Mouse (Mus musculus) midbrain, embryonic 10.5 days (tissue): ENCODE measurements around the gene Dek. TPM values are rescaled to one million over a fixed set of nuclear protein-coding genes. Genes with fewer than 3 reads are reported as not detected.
A peak's percentile ranks its signal among the peaks of the same experiment; 100 is the strongest.

Source experiments
- DNase-seq: peaks from one replicate; pipeline ENCODE4 v3.0.0-alpha.2; 2017; ENCODE audit warnings: low spot score
- H3K27ac ChIP-seq: fragments of 300-500 bp; sonication (generic); replicated peaks from 2 replicates; pipeline ENCODE4 v1.5.1; 2016; ENCODE audit warnings: mild to moderate bottlenecking
- H3K27me3 ChIP-seq: fragments of 300-500 bp; sonication (generic); 2 replicates; pipeline ENCODE4 v1.6.1; 2016; ENCODE audit warnings: low read depth, mild to moderate bottlenecking; ENCODE audit not compliant: poor library complexity, severe bottlenecking
- H3K36me3 ChIP-seq: fragments of 300-500 bp; sonication (generic); 2 replicates; pipeline ENCODE4 v1.6.1; 2016; ENCODE audit warnings: mild to moderate bottlenecking, moderate library complexity
- H3K4me1 ChIP-seq: fragments of 300-500 bp; sonication (generic); 2 replicates; pipeline ENCODE4 v1.6.1; 2016
- H3K4me3 ChIP-seq: fragments of 300-500 bp; sonication (generic); 2 replicates; pipeline ENCODE4 v1.5.1; 2016; ENCODE audit warnings: mild to moderate bottlenecking, moderate library complexity
- H3K9me3 ChIP-seq: fragments of 300-500 bp; sonication (generic); replicated peaks from 2 replicates; pipeline ENCODE4 v1.6.1; 2016; ENCODE audit warnings: mild to moderate bottlenecking
- WGBS: fragments of 180-500 bp; shearing (Covaris S2); methylation state at CpG from one replicate; pipeline ENCODE4 v1.1.7; 2016; 5-methylcytosine and 5-hydroxymethylcytosine counted together
- polyA plus RNA-seq: library from polyadenylated mRNA; unstranded; fragments of >200 nt; fragmentation: Nextera tagmentation; extraction: Ambion mirVana; gene quantifications from 2 replicates; pipeline ENCODE4 v1.2.1, GENCODE M21; 2016

The Dek gene
- polyA plus RNA-seq, 1 experiment from 2014 or later = 382 TPM

GRCm38 (mm10) chr13:47104856-47105541, 1.0 kb downstream of the Dek start:
- under 1% methylated on average over 25 of the region's 25 CpGs for whole genome bisulfite sequencing
- Histone ChIP-seq H3K27me3 (0 out of 2 replicates have a peak, but pooled peaks cover 3% of the 10 kb centered on the region), H3K4me1 (peaks cover 32% of the 10 kb centered on the region), H3K27ac (peak overlapping the region; percentile 100), H3K9me3 (no peaks in the 10 kb centered on the region), H3K4me3 (peak overlapping the region; percentile 99), H3K36me3 (peaks cover 41% of the 10 kb centered on the region)
- peak; percentile 48 for DNase-seq

- H3K36me3 ChIP-seq = peaks cover 49% of the 10 kb centered on the region
- peak overlapping the region; percentile 99 for H3K4me3 ChIP-seq
- H3K27me3 ChIP-seq = 0 out of 2 replicates have a peak, but pooled peaks cover 3% of the 10 kb centered on the region
- no peaks in the 10 kb centered on the region for H3K9me3 ChIP-seq
- H3K27ac ChIP-seq = peak overlapping the region; percentile 100
- WGBS = 23% methylated on average over 2 of the region's 2 CpGs
- no peak for DNase-seq
- H3K4me1 ChIP-seq = peaks cover 32% of the 10 kb centered on the region
Measured at GRCm38 (mm10) chr13:47104146-47104545, 1.9 kb downstream of the Dek start.

- Histone ChIP-seq H3K27ac (no peak overlapping the region), H3K36me3 (peaks cover 85% of the 10 kb centered on the region), H3K4me3 (no peak overlapping the region), H3K27me3 (no peaks in the 10 kb centered on the region), H3K4me1 (peaks cover 19% of the 10 kb centered on the region), H3K9me3 (no peaks in the 10 kb centered on the region)
- DNase-seq = no peak
- 96% methylated on average over 2 of the region's 2 CpGs for WGBS
Measured at GRCm38 (mm10) chr13:47100587-47100986, 5.4 kb downstream of the Dek start.

GRCm38 (mm10) chr13:47099265-47099664, 6.7 kb downstream of the Dek start:
- Histone ChIP-seq H3K4me1 (peaks cover 16% of the 10 kb centered on the region), H3K36me3 (peaks cover 98% of the 10 kb centered on the region), H3K4me3 (no peak overlapping the region), H3K27ac (no peak overlapping the region), H3K27me3 (no peaks in the 10 kb centered on the region), H3K9me3 (no peaks in the 10 kb centered on the region)
- DNase-seq = no peak
- WGBS = 93% methylated on average over 7 of the region's 7 CpGs

GRCm38 (mm10) chr13:47096591-47096990, 9.4 kb downstream of the Dek start:
- Histone ChIP-seq H3K9me3 (no peaks in the 10 kb centered on the region), H3K27ac (no peak overlapping the region), H3K4me3 (no peak overlapping the region), H3K4me1 (no peaks in the 10 kb centered on the region), H3K36me3 (peaks cover 100% of the 10 kb centered on the region), H3K27me3 (no peaks in the 10 kb centered on the region)
- WGBS = 92% methylated on average over 2 of the region's 2 CpGs
- no peak for DNase-seq

- Histone ChIP-seq H3K4me1 (no peaks in the 10 kb centered on the region), H3K9me3 (no peaks in the 10 kb centered on the region), H3K27me3 (no peaks in the 10 kb centered on the region), H3K36me3 (peaks cover 100% of the 10 kb centered on the region), H3K27ac (no peak overlapping the region), H3K4me3 (no peak overlapping the region)
- 94% methylated on average over 2 of the region's 2 CpGs for WGBS
- no peak for DNase-seq
Measured at GRCm38 (mm10) chr13:47093791-47094190, 12.2 kb downstream of the Dek start.

GRCm38 (mm10) chr13:47089271-47089670, 16.7 kb downstream of the Dek start:
- H3K36me3 ChIP-seq = peaks cover 98% of the 10 kb centered on the region
- WGBS = 88% methylated on average over 2 of the region's 2 CpGs

GRCm38 (mm10) chr13:47088433-47088832, 17.6 kb downstream of the Dek start:
- WGBS = 97% methylated on average over 1 of the region's 1 CpGs
- H3K4me1 ChIP-seq = no peaks in the 10 kb centered on the region
- H3K27me3 ChIP-seq = no peaks in the 10 kb centered on the region
- no peaks in the 10 kb centered on the region for H3K9me3 ChIP-seq
- no peak overlapping the region for H3K4me3 ChIP-seq
- H3K36me3 ChIP-seq = peaks cover 98% of the 10 kb centered on the region
- no peak for DNase-seq
- no peak overlapping the region for H3K27ac ChIP-seq

More at GRCm38 (mm10) chr13:47089271-47089670, 16.7 kb downstream of the Dek start:
- Histone ChIP-seq H3K4me1 (no peaks in the 10 kb centered on the region), H3K4me3 (no peak overlapping the region), H3K27me3 (no peaks in the 10 kb centered on the region), H3K9me3 (no peaks in the 10 kb centered on the region), H3K27ac (no peak overlapping the region)
- no peak for DNase-seq

- Histone ChIP-seq H3K36me3 (peaks cover 95% of the 10 kb centered on the region), H3K4me1 (no peaks in the 10 kb centered on the region), H3K27me3 (no peaks in the 10 kb centered on the region), H3K27ac (no peak overlapping the region), H3K4me3 (no peak overlapping the region), H3K9me3 (no peaks in the 10 kb centered on the region; the same call in 1 of the 2 replicates)
- no peak for DNase-seq
- 89% methylated on average over 4 of the region's 4 CpGs for WGBS
Measured at GRCm38 (mm10) chr13:47080905-47081505, 25.0 kb downstream of the Dek start.

- Histone ChIP-seq H3K4me1 (no peaks in the 10 kb centered on the region), H3K27ac (no peak overlapping the region), H3K27me3 (no peaks in the 10 kb centered on the region), H3K36me3 (peaks cover 81% of the 10 kb centered on the region), H3K4me3 (no peak overlapping the region), H3K9me3 (no peaks in the 10 kb centered on the region; the same call in 1 of the 2 replicates)
- no peak for DNase-seq
- 69% methylated on average over 5 of the region's 5 CpGs for WGBS
Measured at GRCm38 (mm10) chr13:47078799-47079198, 27.2 kb downstream of the Dek start.

GRCm38 (mm10) chr13:47077367-47077766, 28.6 kb downstream of the Dek start:
- Histone ChIP-seq H3K9me3 (no peaks in the 10 kb centered on the region; the same call in 1 of the 2 replicates), H3K27ac (no peak overlapping the region), H3K36me3 (peaks cover 81% of the 10 kb centered on the region), H3K4me3 (no peak overlapping the region), H3K4me1 (no peaks in the 10 kb centered on the region), H3K27me3 (no peaks in the 10 kb centered on the region)
- no peak for DNase-seq

GRCm38 (mm10) chr13:47076156-47076555, 29.8 kb downstream of the Dek start:
- H3K36me3 ChIP-seq = peaks cover 78% of the 10 kb centered on the region
- DNase-seq = no peak
- no peak overlapping the region for H3K27ac ChIP-seq
- H3K4me3 ChIP-seq = no peak overlapping the region
- 83% methylated on average over 5 of the region's 5 CpGs for WGBS
- H3K9me3 ChIP-seq = no peaks in the 10 kb centered on the region; the same call in 1 of the 2 replicates
- no peaks in the 10 kb centered on the region for H3K27me3 ChIP-seq
- no peaks in the 10 kb centered on the region for H3K4me1 ChIP-seq

GRCm38 (mm10) chr13:47072484-47072883, 33.5 kb downstream of the Dek start:
- Histone ChIP-seq H3K36me3 (peaks cover 65% of the 10 kb centered on the region), H3K27ac (no peak overlapping the region), H3K4me3 (no peak overlapping the region), H3K9me3 (no peaks in the 10 kb centered on the region), H3K4me1 (no peaks in the 10 kb centered on the region), H3K27me3 (no peaks in the 10 kb centered on the region)
- DNase-seq = peak; percentile 9
- 90% methylated on average over 5 of the region's 5 CpGs for WGBS
